Mouse (Mus musculus): ENCODE data around the gene Ugt1a2.
A peak's percentile ranks its signal among the peaks of the same experiment; 100 is the strongest.

DNA sequence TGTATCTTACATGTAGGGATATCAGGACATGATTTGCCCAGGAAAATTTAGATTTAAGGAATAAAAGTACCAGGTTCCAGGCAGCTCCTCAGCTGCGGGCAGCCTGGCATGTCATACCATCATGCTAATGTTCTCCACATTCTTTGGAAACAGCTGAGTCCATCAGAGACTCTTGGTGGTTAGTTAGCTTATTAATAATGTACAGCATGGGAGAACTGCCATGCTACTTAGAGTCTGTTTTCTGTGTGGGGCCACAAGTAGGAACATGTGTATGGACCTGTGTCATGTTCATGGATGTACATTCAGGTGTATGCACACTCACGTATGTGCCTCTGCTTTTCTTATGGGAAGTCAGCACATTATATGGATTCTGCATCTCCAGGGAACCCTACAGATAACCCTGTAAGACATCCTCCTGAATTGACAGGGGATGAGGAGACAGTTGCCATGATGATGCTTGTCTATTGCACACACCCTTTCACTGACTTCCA, 14.1 kb downstream of the Ugt1a2 start:
- TF ChIP-seq GATA1 (IDR thresholded peaks at IDR 0.05; ENCODE audit: borderline replicate concordance, low read length) = no peak
- no peak for TF ChIP-seq TAL1 (conservative IDR thresholded peaks at IDR 0.05; ENCODE audit: low read depth, low read length)
- 0 out of 2 replicates have a peak, but pooled peaks have one; percentile 18 for TF ChIP-seq CTCF (IDR thresholded peaks at IDR 0.05; ENCODE audit: low read depth, low read length)
- no peak for TF ChIP-seq GATA2 (IDR thresholded peaks at IDR 0.05; ENCODE audit: borderline replicate concordance, low read depth, low read length)
- no peak for TF ChIP-seq POLR2AphosphoS5 (IDR thresholded peaks at IDR 0.05; ENCODE audit: insufficient replicate concordance, low read depth, low read length)

All from G1E (cell line).